Comparison of ENCODE assay signal across 10 mouse cellular contexts in genomic region chr12:17012067-17012899, GRCm38 (mm10). TPM values are rescaled to one million over a fixed set of nuclear protein-coding genes. Genes with fewer than 3 reads are reported as not detected.
DNase-seq lines count a peak whose midpoint lies in the region; ATAC-seq lines count a peak whose summit lies in the region.
"Had no signal": no experiment of that assay in that cellular context is flagged by ENCODE, and none has a peak within 500 bp of the region (broad histone marks: within the 10 kb centered on the region; RNA-seq: fewer than 3 reads in every experiment).

No protein-coding gene starts in this region.

- intact Hi-C loops in left cerebral cortex, postnatal 25 days (cut with DNase I) = loop anchor here (10.0 kb wide), 2 partner anchors 297 to 447 kb away; no protein-coding TSS in a partner anchor

- no peaks in the 10 kb centered on the region for H3K36me3 ChIP-seq in hindbrain, embryonic 11.5 days (ENCODE audit: control insufficient read depth, insufficient read depth, low read length)
- H3K36me3 ChIP-seq in hindbrain, embryonic 10.5 days = no peaks in the 10 kb centered on the region
- H3K36me3 ChIP-seq in lung, embryonic 16.5 days (ENCODE audit: control insufficient read depth, insufficient read depth, low read length) = no peaks in the 10 kb centered on the region
- H3K36me3 ChIP-seq in forebrain, embryonic 13.5 days (ENCODE audit: poor library complexity, severe bottlenecking) = no peaks in the 10 kb centered on the region
- no peaks in the 10 kb centered on the region for H3K36me3 ChIP-seq in hindbrain, embryonic 16.5 days (ENCODE audit: control insufficient read depth, insufficient read depth, low read length)

- no peaks in the 10 kb centered on the region for H3K9me3 ChIP-seq in hindbrain, embryonic 11.5 days (ENCODE audit: control insufficient read depth, low read length)
- peaks cover 15% of the 10 kb centered on the region; the same call in 1 of the 2 replicates for H3K9me3 ChIP-seq in hindbrain, embryonic 10.5 days
- no peaks in the 10 kb centered on the region; the same call in 1 of the 2 replicates for H3K9me3 ChIP-seq in lung, embryonic 16.5 days (ENCODE audit: control insufficient read depth, low read length)
- no peaks in the 10 kb centered on the region; the same call in 1 of the 2 replicates for H3K9me3 ChIP-seq in forebrain, embryonic 13.5 days (replicated peaks)
- peaks cover 4% of the 10 kb centered on the region; the same call in 1 of the 2 replicates for H3K9me3 ChIP-seq in hindbrain, embryonic 16.5 days (ENCODE audit: control insufficient read depth, low read length)

- H3K4me1 ChIP-seq in hindbrain, embryonic 11.5 days (replicated peaks; ENCODE audit: control insufficient read depth, insufficient read depth, low read length) = no peaks in the 10 kb centered on the region
- H3K4me1 ChIP-seq in hindbrain, embryonic 10.5 days (replicated peaks) = peaks cover 9% of the 10 kb centered on the region
- peaks cover 5% of the 10 kb centered on the region; the same call in 1 of the 2 replicates for H3K4me1 ChIP-seq in lung, embryonic 16.5 days (replicated peaks; ENCODE audit: control insufficient read depth, insufficient read depth, low read length)
- peaks cover 6% of the 10 kb centered on the region; the same call in 1 of the 2 replicates for H3K4me1 ChIP-seq in forebrain, embryonic 13.5 days
- peaks cover 2% of the 10 kb centered on the region for H3K4me1 ChIP-seq in hindbrain, embryonic 16.5 days (ENCODE audit: control insufficient read depth, insufficient read depth, low read depth, low read length)

- ATAC-seq in hindbrain, embryonic 11.5 days (ENCODE audit: low FRiP score) = peak; percentile 49; the same call in 1 of the 2 replicates
- ATAC-seq in lung, embryonic 16.5 days (ENCODE audit: low read depth) = peak; percentile 21; the same call in 1 of the 2 replicates
- ATAC-seq in forebrain, embryonic 13.5 days = peak; percentile 59
- ATAC-seq in hindbrain, embryonic 16.5 days = peak; percentile 18

- H3K9ac ChIP-seq in hindbrain, embryonic 11.5 days (ENCODE audit: low read depth, low read length) = no peak overlapping the region
- no peak overlapping the region for H3K9ac ChIP-seq in lung, embryonic 16.5 days (ENCODE audit: low read length)
- H3K9ac ChIP-seq in forebrain, embryonic 13.5 days = no peak overlapping the region
- H3K9ac ChIP-seq in hindbrain, embryonic 16.5 days (ENCODE audit: low read depth, low read length) = no peak overlapping the region

- DNase-seq in hindbrain, embryonic 11.5 days (ENCODE audit: low spot score) = no peak
- DNase-seq in hindbrain, embryonic 10.5 days (ENCODE audit: low spot score) = no peak
- DNase-seq in lung, postnatal 14 days = no peak
- no peak for DNase-seq in left cerebral cortex, postnatal 25 days (ENCODE audit: low spot score in 2 of 2)
- no peak for DNase-seq in cerebellum, adult 9-10 months

- no peak overlapping the region; the same call in 1 of the 2 replicates for H3K4me2 ChIP-seq in hindbrain, embryonic 11.5 days (replicated peaks; ENCODE audit: low read depth, low read length)
- no peak overlapping the region for H3K4me2 ChIP-seq in lung, embryonic 16.5 days (ENCODE audit: low read depth, low read length)
- H3K4me2 ChIP-seq in forebrain, embryonic 13.5 days = no peak overlapping the region
- H3K4me2 ChIP-seq in hindbrain, embryonic 16.5 days (ENCODE audit: low read length) = no peak overlapping the region

- H3K27me3 ChIP-seq in hindbrain, embryonic 11.5 days (ENCODE audit: control insufficient read depth, insufficient read depth, low read length) = no peaks in the 10 kb centered on the region
- 0 out of 2 replicates have a peak, but pooled peaks cover 7% of the 10 kb centered on the region for H3K27me3 ChIP-seq in hindbrain, embryonic 10.5 days (ENCODE audit: insufficient read depth, poor library complexity, severe bottlenecking)
- no peaks in the 10 kb centered on the region for H3K27me3 ChIP-seq in lung, embryonic 16.5 days (ENCODE audit: control insufficient read depth, insufficient read depth, low read depth, low read length)
- peaks cover 3% of the 10 kb centered on the region; the same call in 1 of the 2 replicates for H3K27me3 ChIP-seq in forebrain, embryonic 13.5 days
- no peaks in the 10 kb centered on the region for H3K27me3 ChIP-seq in hindbrain, embryonic 16.5 days (replicated peaks; ENCODE audit: control insufficient read depth, insufficient read depth, low read length)

- no peak overlapping the region for H3K4me3 ChIP-seq in hindbrain, embryonic 11.5 days (ENCODE audit: low read depth, low read length)
- H3K4me3 ChIP-seq in hindbrain, embryonic 10.5 days = no peak overlapping the region
- H3K4me3 ChIP-seq in lung, embryonic 16.5 days (ENCODE audit: low read length) = no peak overlapping the region
- H3K4me3 ChIP-seq in forebrain, embryonic 13.5 days = no peak overlapping the region
- no peak overlapping the region for H3K4me3 ChIP-seq in hindbrain, embryonic 16.5 days (ENCODE audit: low read length)

- no peak overlapping the region for H3K27ac ChIP-seq in hindbrain, embryonic 11.5 days (ENCODE audit: low read depth, low read length)
- no peak overlapping the region for H3K27ac ChIP-seq in hindbrain, embryonic 10.5 days
- H3K27ac ChIP-seq in lung, embryonic 16.5 days (ENCODE audit: low read length) = no peak overlapping the region
- H3K27ac ChIP-seq in forebrain, embryonic 13.5 days = no peak overlapping the region
- H3K27ac ChIP-seq in hindbrain, embryonic 16.5 days (ENCODE audit: low read depth, low read length) = no peak overlapping the region
- H3K27ac ChIP-seq: layer of hippocampus, adult 2 months had no signal

- 78% methylated on average over 2 of the region's 2 CpGs for WGBS in hindbrain, embryonic 11.5 days
- 83% methylated on average over 2 of the region's 2 CpGs for WGBS in hindbrain, embryonic 10.5 days
- WGBS in lung, embryonic 16.5 days = 72% methylated on average over 2 of the region's 2 CpGs
- WGBS in forebrain, embryonic 13.5 days = 80% methylated on average over 2 of the region's 2 CpGs
- 71% methylated on average over 2 of the region's 2 CpGs for WGBS in hindbrain, embryonic 16.5 days

RNA-seq across cellular contexts. Expression of gene 2410004P03Rik, which starts 0.8 kb away (rescaled TPM):
- polyA plus RNA-seq in hindbrain, embryonic 11.5 days (2014; fragmentation: Nextera tagmentation; extraction: Ambion mirVana) = 1.7 and 3.2 TPM in 2 replicates
- 2.5 and 5.6 TPM in 2 replicates for polyA plus RNA-seq in hindbrain, embryonic 10.5 days (2016; fragmentation: Nextera tagmentation; extraction: Ambion mirVana)
- polyA plus RNA-seq in lung, embryonic 16.5 days (2015; fragmentation: Nextera tagmentation; extraction: Ambion mirVana) = 4.3 and 5.6 TPM in 2 replicates
- polyA plus RNA-seq in forebrain, embryonic 13.5 days (2015; fragmentation: Nextera tagmentation; extraction: Ambion mirVana) = 1.3 and 2.9 TPM in 2 replicates
- 8.2 and 9.1 TPM in 2 replicates for polyA plus RNA-seq in hindbrain, embryonic 16.5 days (2015; fragmentation: Nextera tagmentation; extraction: Ambion mirVana)
- under 1 TPM; 0.60 to 0.87 TPM for total RNA-seq in left cerebral cortex, postnatal 25 days (2021)
- total RNA-seq: MEL had no signal

RNA-seq across cellular contexts. Expression of gene Pqlc3, which starts 12.1 kb away (rescaled TPM):
- polyA plus RNA-seq in hindbrain, embryonic 11.5 days (2014; fragmentation: Nextera tagmentation; extraction: Ambion mirVana) = 2.9 and 3.4 TPM in 2 replicates
- 3.6 and 4.2 TPM in 2 replicates for polyA plus RNA-seq in hindbrain, embryonic 10.5 days (2016; fragmentation: Nextera tagmentation; extraction: Ambion mirVana)
- 6.2 and 7.6 TPM in 2 replicates for polyA plus RNA-seq in lung, embryonic 16.5 days (2015; fragmentation: Nextera tagmentation; extraction: Ambion mirVana)
- 1.9 TPM in 2 replicates for polyA plus RNA-seq in forebrain, embryonic 13.5 days (2015; fragmentation: Nextera tagmentation; extraction: Ambion mirVana)
- polyA plus RNA-seq in hindbrain, embryonic 16.5 days (2015; fragmentation: Nextera tagmentation; extraction: Ambion mirVana) = 1.7 and 2.1 TPM in 2 replicates
- 1 to 10 TPM in 1 of 2 experiments, under 1 TPM in 1; 0.89 to 1.5 TPM for total RNA-seq in left cerebral cortex, postnatal 25 days (2021)
